Mouse (Mus musculus) heart, embryonic 11.5 days (tissue): Measurements from ENCODE around the gene Pcbp4. TPM values are rescaled to one million over a fixed set of nuclear protein-coding genes. Genes with fewer than 3 reads are reported as not detected.
"Not testable (repeated sequence)": the region's sequence is repeated elsewhere in the genome, so short reads cannot be mapped to it uniquely, and the experiment has no call there.

Experiments
- ATAC-seq: fragments of 200-750 bp; cut with Nextera tagmentation; replicated peaks from 2 replicates; pipeline ENCODE4 v1.8.0; 2017; ENCODE audit warnings: moderate library complexity; ENCODE audit not compliant: insufficient number of reproducible peaks, low FRiP score, low TSS enrichment
- H3K27ac ChIP-seq: fragments of 300-500 bp; sonication (generic); 2 replicates; pipeline ENCODE4 v1.5.1; 2014; ENCODE audit warnings: mild to moderate bottlenecking, low read depth, low read length
- H3K27me3 ChIP-seq: fragments of 300-500 bp; sonication (generic); 2 replicates; pipeline ENCODE4 v1.6.1; 2014; ENCODE audit warnings: mild to moderate bottlenecking, low read length, mixed read lengths; ENCODE audit not compliant: control insufficient read depth, insufficient read depth
- H3K36me3 ChIP-seq: fragments of 300-500 bp; sonication (generic); 2 replicates; pipeline ENCODE4 v1.6.1; 2014; ENCODE audit warnings: mild to moderate bottlenecking, low read length, moderate library complexity, mixed read lengths; ENCODE audit not compliant: control insufficient read depth, insufficient read depth
- H3K4me1 ChIP-seq: fragments of 300-500 bp; sonication (generic); 2 replicates; pipeline ENCODE4 v1.6.1; 2014; ENCODE audit warnings: low read length; ENCODE audit not compliant: control insufficient read depth, insufficient read depth
- H3K4me2 ChIP-seq: fragments of 300-500 bp; sonication (generic); 2 replicates; pipeline ENCODE4 v1.6.1; 2014; ENCODE audit warnings: mild to moderate bottlenecking, moderate library complexity
- H3K4me3 ChIP-seq: fragments of 300-500 bp; sonication (generic); 2 replicates; pipeline ENCODE4 v1.5.1; 2014; ENCODE audit warnings: low read depth, low read length
- H3K9ac ChIP-seq: fragments of 300-500 bp; sonication (generic); 2 replicates; pipeline ENCODE4 v1.6.1; 2014; ENCODE audit warnings: mild to moderate bottlenecking, low read depth, low read length, moderate library complexity
- H3K9me3 ChIP-seq: fragments of 300-500 bp; sonication (generic); replicated peaks from 2 replicates; pipeline ENCODE4 v1.6.1; 2016; ENCODE audit warnings: low read length; ENCODE audit not compliant: control insufficient read depth
- WGBS: fragments of 180-500 bp; shearing (Covaris S2); extraction: QIAGEN DNeasy Blood & Tissue Kit; methylation state at CpG from one replicate; pipeline ENCODE4 v1.1.7; 2014; ENCODE audit not compliant: insufficient replicate concordance; 5-methylcytosine and 5-hydroxymethylcytosine counted together
- polyA plus RNA-seq: library from polyadenylated mRNA; unstranded; fragments of >200 nt; fragmentation: Nextera tagmentation; extraction: Ambion mirVana; gene quantifications from 2 replicates; pipeline ENCODE4 v1.2.1, GENCODE M21; 2014

The Pcbp4 gene
- polyA plus RNA-seq, 1 experiment from 2014 or later = 80.4 TPM

DNA sequence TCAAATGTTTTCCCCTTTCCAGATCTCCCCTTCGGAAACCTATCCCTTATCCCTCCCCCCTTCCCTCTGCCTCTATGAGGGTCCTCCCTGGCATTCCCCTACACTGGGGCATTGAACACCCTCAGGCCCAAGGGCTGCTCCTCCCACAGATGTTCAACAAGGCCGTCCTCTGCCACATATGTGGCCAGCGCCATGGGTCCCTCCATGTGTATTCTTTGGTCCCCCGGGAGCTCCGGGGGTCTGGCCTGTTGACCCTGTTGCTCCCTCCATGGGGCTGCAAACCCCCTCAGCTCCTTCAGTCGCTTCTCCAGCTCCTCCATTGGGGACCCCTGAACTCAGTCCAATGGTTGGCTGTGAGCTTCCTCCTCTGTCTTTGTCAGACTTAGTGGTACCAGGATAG is 34.5 kb downstream of the Pcbp4 start:
- not testable (repeated sequence) for H3K9me3 ChIP-seq, H3K4me2 ChIP-seq, ATAC-seq, H3K4me1 ChIP-seq, H3K27me3 ChIP-seq, H3K27ac ChIP-seq, H3K9ac ChIP-seq, H3K4me3 ChIP-seq
- H3K36me3 ChIP-seq = peaks cover 21% of the 10 kb centered on the region
- 77% methylated on average over 6 of the region's 6 CpGs for WGBS

DNA sequence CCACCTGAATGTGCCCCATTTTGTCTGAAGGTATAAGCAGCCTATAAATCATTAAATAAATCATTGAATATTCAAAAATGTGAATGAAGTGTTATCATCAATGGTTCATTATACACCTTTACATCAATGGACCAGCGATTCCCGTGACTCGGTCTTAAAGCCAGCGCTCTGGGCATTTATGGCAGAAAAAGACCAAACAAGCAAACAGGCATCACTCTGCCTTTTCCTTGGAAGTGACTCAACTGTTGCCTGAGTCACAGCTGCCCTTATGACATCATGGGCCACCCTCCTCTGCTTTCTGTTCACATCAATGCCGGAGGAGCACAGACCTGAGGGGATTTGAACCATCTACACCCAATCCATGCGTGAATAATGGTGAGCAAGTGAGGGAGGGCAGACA is 46.6 kb downstream of the Pcbp4 start, which contains the start of gene Iqcf1:
TSS of gene Iqcf1 (plus strand) at position 301 of the 400 bp plus-strand sequence.
- H3K36me3 ChIP-seq = no peaks in the 10 kb centered on the region
- no peak within 1 kb of the TSS for H3K27ac ChIP-seq
- H3K9me3 ChIP-seq = no peaks in the 10 kb centered on the region
- no peak for ATAC-seq
- H3K9ac ChIP-seq = no peak within 1 kb of the TSS
- WGBS = 82% methylated on average over 6 of the region's 6 CpGs
- no peak within 1 kb of the TSS for H3K4me3 ChIP-seq
- no peaks in the 10 kb centered on the region for H3K4me1 ChIP-seq
- H3K4me2 ChIP-seq = no peak within 1 kb of the TSS
- peaks cover 3% of the 10 kb centered on the region; the same call in 1 of the 2 replicates for H3K27me3 ChIP-seq

DNA sequence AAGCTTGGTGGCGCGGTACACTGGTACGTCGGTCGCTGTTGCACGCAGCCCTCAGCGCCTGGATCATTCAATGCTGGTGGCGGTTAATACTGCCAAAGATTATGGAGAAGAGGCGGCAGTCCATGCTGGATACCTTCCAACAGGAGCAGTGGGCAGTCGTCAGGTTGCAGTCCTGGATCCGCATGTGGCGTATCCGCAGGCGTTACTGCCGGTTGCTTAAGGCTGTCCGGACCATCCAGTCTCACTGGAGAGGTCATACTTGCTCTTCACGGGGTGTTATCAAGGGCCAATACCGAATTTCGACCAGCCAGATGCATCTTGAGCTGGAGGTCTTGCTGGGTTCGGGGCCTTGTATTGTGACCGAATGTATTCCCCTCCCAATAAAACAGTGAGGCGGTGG is 48.8 kb downstream of the Pcbp4 start:
- Histone ChIP-seq H3K9ac (no peak overlapping the region), H3K4me1 (no peaks in the 10 kb centered on the region), H3K27me3 (peaks cover 5% of the 10 kb centered on the region), H3K27ac (no peak overlapping the region), H3K36me3 (no peaks in the 10 kb centered on the region), H3K4me3 (no peak overlapping the region), H3K9me3 (no peaks in the 10 kb centered on the region), H3K4me2 (no peak overlapping the region)
- 84% methylated on average over 22 of the region's 22 CpGs for WGBS
- no peak for ATAC-seq

DNA sequence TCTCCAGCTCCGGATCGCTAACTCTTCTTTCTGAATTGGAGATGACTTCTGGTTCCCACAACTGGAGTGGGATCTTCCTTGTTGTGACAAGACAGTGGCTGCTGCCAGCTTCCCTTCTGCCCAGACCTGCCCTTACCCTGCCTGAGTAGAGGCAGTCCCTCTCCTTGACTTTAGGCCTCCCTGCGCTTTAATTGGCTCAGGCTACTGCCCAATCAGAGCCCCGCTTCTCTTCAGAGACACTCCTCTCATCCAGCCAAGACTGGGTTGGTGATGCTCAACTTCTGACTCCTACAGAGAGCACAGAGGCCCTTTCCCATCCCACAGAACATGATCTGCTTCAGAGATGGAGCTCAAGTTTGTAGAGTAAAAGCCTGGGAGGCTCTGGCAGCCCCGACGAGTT is 51.2 kb downstream of the Pcbp4 start:
- Histone ChIP-seq H3K36me3 (no peaks in the 10 kb centered on the region), H3K9ac (no peak overlapping the region), H3K4me3 (no peak overlapping the region), H3K27me3 (peaks cover 5% of the 10 kb centered on the region), H3K4me2 (no peak overlapping the region), H3K9me3 (no peaks in the 10 kb centered on the region), H3K27ac (no peak overlapping the region), H3K4me1 (no peaks in the 10 kb centered on the region)
- WGBS = 68% methylated on average over 6 of the region's 6 CpGs
- ATAC-seq = no peak

DNA sequence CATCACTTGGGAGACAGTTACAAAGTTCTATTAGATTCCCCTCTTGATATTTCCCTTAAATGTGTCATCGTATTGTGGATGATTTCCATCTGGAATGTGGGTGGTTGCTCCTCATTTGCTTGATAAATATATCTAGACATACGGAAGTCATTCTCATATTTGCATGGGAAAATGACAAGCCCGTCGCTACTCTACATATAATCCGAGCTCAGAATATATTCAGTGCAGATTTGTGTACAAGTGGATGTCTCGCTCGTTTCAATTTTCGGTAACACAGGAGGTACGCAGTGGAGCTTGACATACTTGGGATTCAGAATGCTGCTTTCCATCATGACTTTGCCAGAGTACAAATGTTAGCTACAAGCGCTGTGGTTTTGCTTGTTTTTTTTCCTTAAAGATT is 56.3 kb downstream of the Pcbp4 start:
- no peak overlapping the region for H3K9ac ChIP-seq
- H3K27me3 ChIP-seq = peaks cover 5% of the 10 kb centered on the region; the same call in 1 of the 2 replicates
- peaks cover 8% of the 10 kb centered on the region for H3K4me1 ChIP-seq
- no peak overlapping the region for H3K4me3 ChIP-seq
- H3K36me3 ChIP-seq = no peaks in the 10 kb centered on the region
- H3K4me2 ChIP-seq = no peak overlapping the region
- 86% methylated on average over 10 of the region's 10 CpGs for WGBS
- H3K9me3 ChIP-seq = no peaks in the 10 kb centered on the region
- H3K27ac ChIP-seq = no peak overlapping the region
- ATAC-seq = no peak

DNA sequence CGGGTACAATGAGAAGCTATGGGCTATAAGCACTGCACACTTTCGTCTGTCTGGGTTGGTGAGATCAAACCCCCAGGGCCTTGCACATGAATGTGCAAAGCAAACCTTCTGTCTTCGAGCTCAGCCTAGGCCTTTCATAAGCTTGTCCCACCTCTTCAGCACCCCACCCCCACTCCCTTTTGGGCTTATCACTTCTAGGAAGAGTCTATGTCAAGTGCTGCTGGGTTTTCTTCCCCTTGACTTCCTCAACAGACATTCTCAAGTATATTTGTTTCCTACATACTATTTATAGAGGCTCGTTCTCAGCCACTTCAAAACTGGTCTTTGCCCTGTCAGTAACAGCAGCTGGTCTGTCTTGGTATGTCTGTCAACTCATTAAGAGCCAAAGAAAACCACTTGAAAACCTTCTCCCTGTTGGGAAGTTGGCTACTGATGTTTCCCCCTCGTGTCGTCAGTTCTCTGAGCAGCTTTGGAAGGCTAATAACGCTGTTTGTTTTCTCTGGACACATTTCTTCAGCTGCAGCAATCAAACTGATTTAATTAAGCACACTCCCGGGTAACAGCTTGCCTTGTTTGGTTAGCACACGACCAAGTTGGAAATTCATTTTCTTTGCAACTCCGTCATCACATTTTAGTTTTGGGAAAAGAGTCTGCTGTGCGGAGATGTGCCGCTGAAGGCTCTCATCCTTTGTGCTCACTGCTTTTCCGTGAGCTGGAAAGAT is 59.8 kb downstream of the Pcbp4 start:
- H3K36me3 ChIP-seq = no peaks in the 10 kb centered on the region
- peaks cover 8% of the 10 kb centered on the region for H3K4me1 ChIP-seq
- no peak overlapping the region for H3K4me2 ChIP-seq
- no peak overlapping the region for H3K9ac ChIP-seq
- 41% methylated on average over 13 of the region's 13 CpGs for WGBS
- no peaks in the 10 kb centered on the region for H3K9me3 ChIP-seq
- ATAC-seq = no peak
- no peak overlapping the region for H3K27ac ChIP-seq
- H3K4me3 ChIP-seq = no peak overlapping the region
- H3K27me3 ChIP-seq = peaks cover 3% of the 10 kb centered on the region; the same call in 1 of the 2 replicates

DNA sequence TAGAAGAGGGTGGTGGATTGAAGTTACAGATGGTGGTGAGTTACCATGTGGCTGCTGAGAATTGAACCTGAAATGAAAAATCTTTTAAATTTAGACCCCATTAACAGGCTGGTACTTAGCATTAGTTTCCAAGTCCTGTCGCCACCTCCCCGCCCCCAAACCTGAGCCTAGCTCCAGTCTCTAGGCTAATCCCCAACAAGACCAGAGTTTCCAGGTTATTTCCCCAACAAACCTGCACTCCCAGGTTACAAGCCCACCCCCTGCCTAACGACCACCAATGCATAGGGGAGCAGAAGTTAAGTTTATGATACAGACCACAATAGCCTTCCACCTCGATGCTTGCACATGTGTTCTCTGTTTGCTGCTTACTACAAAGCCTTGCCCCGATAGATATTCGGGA is 60.5 kb downstream of the Pcbp4 start:
- 68% methylated on average over 6 of the region's 6 CpGs for WGBS
- Histone ChIP-seq H3K9ac (no peak overlapping the region), H3K4me2 (no peak overlapping the region), H3K9me3 (no peaks in the 10 kb centered on the region), H3K4me1 (peaks cover 8% of the 10 kb centered on the region), H3K27ac (no peak overlapping the region), H3K36me3 (no peaks in the 10 kb centered on the region), H3K4me3 (no peak overlapping the region), H3K27me3 (peaks cover 3% of the 10 kb centered on the region; the same call in 1 of the 2 replicates)
- ATAC-seq = no peak
